Mouse (Mus musculus) lung, postnatal 0 days (tissue): ENCODE results near the gene Gm10203.

ENCODE experiments used
- CTCF ChIP-seq: IDR thresholded peaks from 2 replicates; pipeline ENCODE4 v1.5.1; 2016; ENCODE audit warnings: antibody characterized with exemption, mild to moderate bottlenecking
- EP300 ChIP-seq: IDR thresholded peaks from 2 replicates; pipeline ENCODE4 v1.6.1; 2016; ENCODE audit warnings: antibody characterized with exemption, mild to moderate bottlenecking, control low read depth

GRCm38 (mm10) chr6:149100174-149101075 is 29.5 kb upstream of the Gm10203 start:
- TF ChIP-seq CTCF: peak; percentile 16; the same call in 1 of the 2 replicates
- no peak for TF ChIP-seq EP300
